ENCODE assay signal across 10 mouse cellular contexts in the genomic region with DNA sequence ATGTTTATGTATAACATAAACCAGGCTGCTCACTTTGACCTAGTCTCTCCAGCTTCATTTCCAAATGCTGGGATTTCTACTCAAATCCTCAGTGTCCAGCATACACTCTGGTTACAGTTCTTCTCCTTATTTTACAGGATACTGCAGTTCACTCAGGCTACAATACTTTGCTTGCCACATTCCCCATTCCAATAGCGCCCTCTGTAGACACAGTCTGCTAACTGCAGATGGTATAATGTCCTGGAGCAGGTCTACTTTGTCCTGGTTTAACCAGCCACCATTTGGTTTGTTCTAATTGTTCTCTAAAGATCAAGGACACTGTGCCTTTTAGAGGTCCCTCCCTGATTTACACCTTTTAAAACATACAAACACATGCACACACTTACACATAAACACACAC. TPM values are rescaled to one million over a fixed set of nuclear protein-coding genes. Genes with fewer than 3 reads are reported as not detected.
A peak's percentile ranks its signal among the peaks of the same experiment; 100 is the strongest.
DNase-seq lines count a peak whose midpoint lies in the region; TF ChIP-seq lines count a peak whose summit lies in the region.
"Had no signal": no experiment of that assay in that cellular context is flagged by ENCODE, and none has a peak within 500 bp of the region (broad histone marks: within the 10 kb centered on the region; RNA-seq: fewer than 3 reads in every experiment).

No protein-coding gene starts in this region.

- no peaks in the 10 kb centered on the region for H3K36me3 ChIP-seq in ES-E14 (ENCODE audit: control insufficient read depth, insufficient read depth, low read length, poor library complexity, severe bottlenecking)
- H3K36me3 ChIP-seq: embryonic facial prominence, embryonic 13.5 days had no signal

- H3K4me1 ChIP-seq in ES-E14 (ENCODE audit: control insufficient read depth in 2 of 2, insufficient read depth in 2 of 2, low read length in 2 of 2, poor library complexity in 1 of 2) = no peaks in the 10 kb centered on the region
- H3K4me1 ChIP-seq: embryonic facial prominence, embryonic 13.5 days had no signal

- DNase-seq in cerebellum, adult 18-20 months = peak; percentile 5 to 14
- DNase-seq in cerebellum, adult 11 months = no peak
- peak; percentile 22 for DNase-seq in layer of hippocampus, adult 11-12 months (ENCODE audit: low spot score)
- no peak for DNase-seq in layer of hippocampus, postnatal 36 days
- DNase-seq in ES-E14 (ENCODE audit: low read depth, low spot score) = peak; percentile 16
- peak; percentile 31 for DNase-seq in embryo, embryonic 11 days
- peak; percentile 29 for DNase-seq in right cerebral cortex, postnatal 14 days
- no peak for DNase-seq in urinary bladder, adult 18-20 months (ENCODE audit: low spot score in 2 of 2)

- no peak overlapping the region for H3K27ac ChIP-seq in ES-E14 (ENCODE audit: insufficient read depth, low read depth, low read length, poor library complexity, severe bottlenecking)
- H3K27ac ChIP-seq: embryonic facial prominence, embryonic 13.5 days had no signal

- no peak overlapping the region for H3K9ac ChIP-seq in ES-E14 (ENCODE audit: insufficient read depth, low read depth, low read length, poor library complexity, severe bottlenecking)
- H3K9ac ChIP-seq: embryonic facial prominence, embryonic 13.5 days had no signal

- no peaks in the 10 kb centered on the region for H3K9me3 ChIP-seq in ES-E14 (ENCODE audit: control insufficient read depth, insufficient read depth, low read depth, low read length)
- H3K9me3 ChIP-seq: embryonic facial prominence, embryonic 13.5 days had no signal

- in situ Hi-C loops in ES-E14 (cut with MboI; ENCODE audit: low sequenced_read_pairs in 2 of 2, unreplicated experiment in 2 of 2) = no loop called here

- no peak overlapping the region for H3K4me3 ChIP-seq in ES-E14 (ENCODE audit: insufficient read depth in 1 of 2, low read depth in 1 of 2, low read length in 2 of 2, poor library complexity in 1 of 2, severe bottlenecking in 1 of 2)
- H3K4me3 ChIP-seq: embryonic facial prominence, embryonic 13.5 days had no signal

TF ChIP-seq in ES-E14, 5 proteins besides CTCF, POLR2A, EP300 and RAD21:
- TF ChIP-seq HCFC1 (IDR thresholded peaks at IDR 0.05; ENCODE audit: borderline replicate concordance, insufficient read depth, low read length) = no peak
- no peak for TF ChIP-seq ZNF384 (IDR thresholded peaks at IDR 0.05; ENCODE audit: low read depth, low read length)
- TF ChIP-seq CHD2 (IDR thresholded peaks at IDR 0.05; ENCODE audit: low read depth, low read length) = no peak
- no peak; the same call in 1 of the 2 replicates for TF ChIP-seq ZC3H11A (IDR thresholded peaks at IDR 0.05; ENCODE audit: borderline replicate concordance, low read depth, low read length)
- no peak for TF ChIP-seq MAFK (IDR thresholded peaks at IDR 0.05; ENCODE audit: insufficient read depth, low read depth, low read length)

RNA-seq across cellular contexts. Expression of a gene that starts 44.1 kb away (rescaled TPM):
- total RNA-seq in layer of hippocampus, postnatal 36 days (2021) = not detected
- total RNA-seq in ES-E14 (2012; rRNA removed) = 0.27 TPM in 1 of 2 replicates, not detected in the other
- total RNA-seq: layer of hippocampus, adult 18-20 months had no signal

Comparison
In these comparisons a context has a peak if more than half of its experiments do, and no peak if none do; other contexts are left out.
1. DNase-seq: peak in cerebellum, adult 18-20 months (2 of 2), layer of hippocampus, adult 11-12 months (single experiment), ES-E14 (single experiment), embryo, embryonic 11 days (single experiment) and right cerebral cortex, postnatal 14 days (single experiment); none in cerebellum, adult 11 months (single experiment), layer of hippocampus, postnatal 36 days (0 of 2) and urinary bladder, adult 18-20 months (0 of 2).